Mouse (Mus musculus) ovary, postnatal 10 days (tissue): Measurements from ENCODE around the gene Ndufa8.

Experiments
- DNase-seq: peaks from one replicate; pipeline ENCODE4 v3.0.0; 2022; ENCODE audit warnings: low spot score

Ndufa8 gene

DNA sequence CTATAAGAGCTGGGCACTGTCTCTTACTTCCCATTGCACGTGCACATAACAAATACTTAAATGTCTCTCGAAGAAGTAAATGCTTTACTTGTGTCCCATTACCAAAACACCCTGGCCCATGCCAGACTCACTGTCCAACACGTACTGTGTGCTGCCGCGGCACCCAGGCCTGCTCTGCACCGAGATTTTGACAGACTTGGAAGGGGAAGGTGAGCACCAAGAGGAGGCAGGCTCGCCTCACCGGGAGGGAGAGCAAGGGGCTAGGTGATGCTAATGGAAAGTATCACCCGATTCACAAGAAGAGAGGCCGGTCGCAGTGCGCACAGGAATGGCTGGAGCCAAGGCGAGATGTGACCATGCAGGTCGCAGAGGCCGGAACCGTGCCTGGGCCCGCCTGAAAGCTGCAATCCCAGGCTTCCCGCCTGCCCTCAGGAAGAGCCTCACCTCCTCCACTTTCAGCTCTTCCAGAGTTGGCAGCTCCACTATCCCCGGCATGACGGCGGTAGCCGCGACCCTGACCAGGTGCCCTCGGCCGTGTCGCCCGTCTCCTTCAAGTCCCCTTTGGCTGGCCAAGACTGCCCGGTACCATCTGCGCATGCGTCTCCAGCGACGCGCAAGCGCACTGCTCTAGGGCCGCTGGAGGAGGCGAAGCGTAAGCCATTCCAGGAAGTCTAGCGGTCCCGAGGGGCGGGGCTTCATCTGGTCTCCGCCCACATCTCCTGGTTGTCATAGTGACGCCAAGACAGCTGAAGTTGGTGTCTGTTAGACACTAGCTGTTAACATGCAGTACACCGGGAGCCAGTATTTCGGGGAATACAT lies at the start of gene Ndufa8, which contains the start of gene Morn5:
Gene Ndufa8 (minus strand): TSS at position 659 of the 819 bp plus-strand sequence.
Gene Morn5 (plus strand): TSS at position 711 of the 819 bp plus-strand sequence.
- DNase-seq: peak; percentile 99

- DNase-seq: no peak
Observed at GRCm38 (mm10) chr2:36098021-36098420, 48.8 kb upstream of the Ndufa8 start.

DNA sequence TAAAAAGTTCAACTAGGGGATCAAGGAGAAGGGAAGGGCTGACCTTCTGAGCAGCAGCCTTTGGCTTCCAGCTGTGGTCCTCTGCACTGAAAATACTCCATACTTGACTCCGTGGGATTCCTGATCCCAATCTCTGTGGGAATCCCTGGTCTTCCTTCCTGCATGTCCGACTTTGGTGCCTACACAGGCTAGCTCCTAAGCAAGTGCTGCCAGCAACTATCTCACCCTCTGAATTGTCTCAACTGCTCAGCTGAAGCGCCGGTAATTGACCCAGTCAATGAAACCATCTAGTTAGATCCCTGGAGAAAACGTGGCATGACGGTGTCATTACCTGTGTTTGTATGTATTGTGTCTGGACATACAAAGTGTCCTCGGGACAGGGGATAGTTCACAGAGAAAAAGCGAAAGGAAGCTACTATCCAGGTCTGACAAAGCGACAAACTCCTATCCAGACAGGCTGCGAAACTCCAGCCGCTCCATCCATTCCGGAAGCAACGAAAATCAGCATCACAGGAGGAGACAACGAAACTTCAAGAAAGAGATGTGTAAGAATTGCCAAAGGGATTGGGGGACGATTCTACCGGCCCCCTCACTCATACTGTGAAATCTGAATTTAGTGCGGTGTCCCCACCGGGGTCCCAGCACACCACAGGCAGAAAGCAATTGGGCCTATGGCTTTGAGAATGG lies 48.1 kb upstream of the Ndufa8 start:
- no peak for DNase-seq

DNA sequence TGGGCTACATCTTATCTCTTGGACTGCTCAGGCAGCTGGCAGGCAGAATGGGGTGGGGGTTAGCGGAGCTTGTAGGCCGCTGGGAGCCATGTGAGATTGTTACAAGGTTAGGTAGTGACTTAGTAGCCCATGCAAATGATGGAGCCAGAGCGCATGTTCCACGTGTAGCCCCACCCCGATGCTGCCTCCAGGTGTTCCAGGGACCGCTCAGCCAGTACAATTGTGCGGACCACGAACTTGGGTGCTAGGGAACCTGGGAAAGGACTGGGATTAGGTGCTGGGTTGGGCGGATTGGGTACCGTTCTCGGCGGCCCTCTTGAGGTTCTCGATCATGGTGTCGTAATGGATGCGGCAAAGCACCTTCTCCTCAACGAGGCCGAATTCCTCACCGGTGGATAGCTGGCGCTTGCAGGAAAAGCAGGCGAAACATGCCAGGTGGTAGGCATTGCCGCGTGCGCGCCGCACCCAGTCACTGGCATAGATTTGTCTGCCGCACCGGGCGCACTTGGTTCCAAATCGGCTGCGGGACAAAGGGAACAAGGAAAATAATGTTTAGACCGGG lies 44.8 kb upstream of the Ndufa8 start:
- DNase-seq: no peak

GRCm38 (mm10) chr2:36093301-36093700 lies 44.1 kb upstream of the Ndufa8 start:
- DNase-seq: no peak

- DNase-seq: no peak
Observed at GRCm38 (mm10) chr2:36092748-36093147, 43.5 kb upstream of the Ndufa8 start.

DNA sequence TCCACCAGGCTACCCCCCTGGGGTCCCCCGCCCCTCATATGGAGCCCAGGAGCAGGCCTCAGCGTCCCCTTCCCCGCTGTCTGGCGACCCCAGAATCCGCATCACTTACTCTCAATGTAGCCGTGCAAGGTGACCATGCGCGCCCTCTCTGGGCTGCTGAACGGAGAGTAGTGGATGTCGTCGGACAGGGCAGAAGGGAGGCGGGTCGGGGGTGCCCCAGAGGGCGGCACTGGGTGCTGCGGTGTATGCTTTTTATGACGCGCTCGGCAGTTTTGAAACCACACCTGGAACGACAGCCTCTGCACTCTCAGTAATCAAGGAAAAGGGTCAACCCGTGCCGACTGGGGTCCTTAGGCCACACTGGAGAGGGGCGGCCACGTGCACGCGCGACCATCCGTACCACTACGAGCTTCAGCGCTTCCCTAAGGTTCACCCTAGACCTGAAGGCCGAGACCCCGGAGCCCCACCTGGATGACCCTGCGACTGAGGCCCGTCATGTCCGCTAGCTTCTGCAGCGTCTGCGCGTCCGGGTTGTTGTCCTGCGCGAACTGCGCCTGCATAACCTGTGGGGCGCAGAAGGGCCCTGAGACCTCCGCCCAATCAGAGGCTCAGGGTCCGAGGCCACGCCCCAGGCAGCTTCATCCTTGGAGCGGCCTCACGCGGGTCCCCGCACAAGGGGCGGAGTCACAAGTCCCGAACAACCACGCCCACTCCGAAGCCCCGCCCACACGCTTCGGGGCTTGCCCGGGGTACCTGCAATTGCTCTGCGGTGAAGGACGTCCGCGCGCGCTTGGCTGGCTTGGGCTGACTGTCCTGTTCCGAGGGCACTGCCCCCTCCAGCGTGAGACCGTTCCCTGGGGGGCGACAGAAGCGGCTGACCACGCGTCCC lies 41.9 kb upstream of the Ndufa8 start:
- no peak for DNase-seq

DNA sequence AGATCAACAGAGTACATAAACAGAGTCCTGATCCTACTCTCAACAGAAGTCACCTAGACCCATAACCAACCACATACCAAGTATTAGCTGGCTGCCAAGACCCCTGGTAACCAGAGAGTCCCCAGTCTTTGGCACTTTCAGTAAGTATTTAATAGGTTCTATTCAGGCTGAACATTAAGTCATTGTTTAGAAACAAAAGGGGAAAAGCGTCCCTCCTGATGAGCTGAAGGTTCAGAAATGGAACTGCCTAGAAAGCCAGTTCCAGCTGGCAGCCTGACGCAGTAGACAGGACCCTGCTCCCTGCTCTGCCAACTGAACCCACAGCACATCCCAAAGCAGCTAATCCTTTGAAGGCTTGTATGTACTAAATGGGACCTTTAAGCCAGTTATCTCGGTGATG lies 40.0 kb upstream of the Ndufa8 start:
- DNase-seq: no peak

DNA sequence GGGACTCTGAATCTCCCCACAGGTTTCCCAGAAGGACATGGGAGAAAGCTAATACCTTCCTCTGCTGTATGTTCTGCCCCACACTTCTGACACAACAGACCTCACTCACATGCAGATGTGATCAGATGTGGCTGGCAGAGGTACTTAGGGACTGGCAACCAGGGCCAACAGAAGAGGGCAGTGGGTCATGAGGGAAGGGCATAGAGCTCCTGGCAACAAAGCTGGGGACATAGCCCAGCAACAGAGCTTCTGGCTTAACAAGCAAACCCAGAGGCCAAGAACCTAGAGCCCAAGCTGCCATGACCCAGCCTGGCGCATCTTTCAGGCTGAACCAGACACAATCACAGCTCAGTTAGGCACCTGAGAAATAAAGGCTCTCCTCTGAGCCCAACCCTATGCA lies 35.8 kb upstream of the Ndufa8 start:
- DNase-seq: no peak

DNA sequence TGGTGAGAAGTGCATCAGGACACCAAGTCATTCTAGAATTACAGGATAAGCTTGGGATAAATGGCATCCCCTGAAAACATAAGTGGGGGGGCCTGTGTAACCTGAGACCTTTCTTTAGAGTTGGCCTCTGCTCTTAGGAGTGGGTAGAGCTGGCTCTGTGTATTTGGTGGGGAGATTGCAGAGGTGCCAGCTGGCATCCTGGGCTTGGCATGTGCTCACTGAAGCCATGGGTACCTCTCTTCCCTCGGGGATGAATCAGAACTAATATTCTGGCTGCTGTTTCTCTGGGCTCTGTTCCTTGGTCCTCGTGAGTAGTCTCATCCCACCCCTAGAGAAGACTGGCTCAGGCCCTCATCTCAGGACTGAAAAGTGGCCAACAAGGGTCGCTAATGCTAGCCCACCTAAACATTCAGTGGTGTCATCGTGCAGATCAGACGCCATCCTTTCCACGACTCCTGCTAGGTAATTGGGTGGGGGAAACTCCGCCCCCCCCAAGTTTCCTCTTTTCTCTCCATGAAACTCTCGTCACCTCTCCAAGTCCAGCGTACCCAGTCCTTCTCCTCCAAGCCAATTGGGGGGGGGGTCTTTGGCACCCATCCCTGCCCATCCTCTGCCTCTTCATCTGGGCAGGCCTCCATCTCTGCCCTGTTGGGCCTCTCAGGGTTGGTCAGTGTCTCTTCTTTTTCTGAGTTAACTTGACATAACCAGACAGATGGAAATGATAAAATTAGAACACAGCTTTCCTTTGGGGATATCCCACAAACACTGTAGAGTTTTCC lies 33.8 kb upstream of the Ndufa8 start:
- DNase-seq: no peak

- DNase-seq: no peak
Observed at GRCm38 (mm10) chr2:36081446-36081845, 32.2 kb upstream of the Ndufa8 start.

DNA sequence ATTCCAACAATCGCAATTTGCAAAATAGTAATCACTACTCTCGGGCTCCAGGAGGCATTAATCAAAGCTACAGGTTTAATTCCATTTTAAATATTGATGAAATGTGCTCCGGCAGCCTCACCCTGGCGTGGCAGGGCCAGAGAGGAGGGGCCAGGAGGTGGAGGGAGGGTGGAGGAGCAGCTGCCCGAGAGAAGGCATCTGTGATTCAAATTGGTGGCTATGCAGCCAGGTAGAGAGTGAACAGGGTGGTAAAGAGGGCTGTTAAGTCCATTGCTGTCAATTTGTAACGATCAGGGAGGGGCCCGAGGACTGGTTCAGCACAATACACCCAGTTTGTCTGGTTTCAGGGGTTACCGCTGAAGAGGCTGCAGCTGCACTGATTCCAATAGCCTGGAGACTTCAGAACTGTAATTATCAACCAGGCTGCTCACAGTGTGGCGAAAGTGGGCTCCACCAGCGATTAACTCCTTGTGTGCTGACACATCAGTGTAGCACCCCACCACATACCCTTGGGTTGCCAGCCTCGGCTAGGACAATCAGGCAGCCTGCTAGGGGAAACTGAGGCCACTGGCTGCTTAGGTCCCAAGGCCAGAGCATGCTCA lies 28.1 kb upstream of the Ndufa8 start:
- no peak for DNase-seq

DNA sequence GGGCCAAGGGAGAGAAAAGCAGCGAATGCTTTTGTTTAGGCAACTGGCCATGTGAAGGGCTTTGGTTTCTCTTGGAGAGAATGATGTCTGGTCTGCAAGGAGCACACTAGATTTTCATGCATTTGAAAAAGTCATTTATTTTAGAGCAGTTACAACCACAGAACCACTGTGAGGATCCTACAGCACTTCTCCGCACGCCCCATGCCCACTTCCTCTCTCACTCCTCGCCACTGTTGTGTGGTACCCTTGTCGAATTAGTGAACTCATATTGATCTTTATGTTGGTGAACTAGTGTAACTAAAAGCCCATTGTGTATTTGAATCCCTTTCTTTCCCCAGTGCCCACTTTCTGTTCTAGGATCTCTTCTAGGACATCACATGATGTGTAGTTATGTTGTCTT lies 26.0 kb upstream of the Ndufa8 start:
- no peak for DNase-seq

DNA sequence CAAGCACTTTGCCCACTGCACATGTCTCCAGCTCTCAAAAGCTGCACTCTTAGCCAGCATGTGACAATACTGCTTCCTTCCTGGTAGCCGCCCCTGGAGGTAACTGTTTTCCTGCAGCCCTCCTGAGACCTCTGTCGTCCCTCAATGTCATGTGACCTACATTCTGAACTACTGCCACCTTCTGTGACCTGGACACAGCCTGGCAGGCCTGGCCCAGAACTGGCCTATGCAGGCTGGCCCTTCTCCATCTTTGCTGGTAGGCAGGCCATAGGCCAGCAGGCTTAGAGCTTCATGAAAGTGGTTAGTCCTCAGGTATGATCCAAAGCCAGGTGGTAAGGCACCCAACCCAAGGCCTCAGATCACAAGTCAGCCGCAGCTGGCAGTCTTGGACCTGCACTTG lies 24.6 kb upstream of the Ndufa8 start:
- DNase-seq: no peak

DNA sequence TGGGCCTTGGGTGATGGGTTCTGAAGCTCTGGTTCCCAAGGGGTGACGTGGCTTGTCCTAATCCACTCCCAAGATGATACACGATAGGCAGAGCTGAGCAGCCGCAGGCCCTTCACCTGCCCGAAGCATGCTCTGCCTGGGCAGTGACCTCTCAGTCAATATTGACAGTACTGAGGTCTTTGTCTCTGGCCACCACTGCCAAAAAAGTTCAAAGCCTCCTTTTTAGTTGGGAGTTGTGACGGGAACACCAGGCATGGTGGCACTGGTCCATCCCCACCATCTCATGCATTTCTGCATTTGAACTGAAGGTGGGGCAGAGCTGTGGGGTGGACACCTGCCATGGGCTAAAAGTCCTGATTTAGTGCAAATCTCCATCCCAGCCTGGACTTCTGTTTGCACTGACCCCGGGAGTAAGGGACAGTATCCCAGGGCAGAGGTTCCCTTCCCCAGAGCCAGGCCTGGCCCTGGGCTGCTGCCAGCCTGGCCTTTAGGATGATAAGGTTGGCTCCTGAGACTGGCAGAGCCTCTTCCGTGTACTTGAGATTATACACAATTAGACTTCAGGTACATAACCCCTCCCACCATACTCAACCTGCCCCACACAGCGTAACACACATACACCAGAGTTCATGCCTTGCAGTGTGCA lies 22.6 kb upstream of the Ndufa8 start:
- DNase-seq: no peak

DNA sequence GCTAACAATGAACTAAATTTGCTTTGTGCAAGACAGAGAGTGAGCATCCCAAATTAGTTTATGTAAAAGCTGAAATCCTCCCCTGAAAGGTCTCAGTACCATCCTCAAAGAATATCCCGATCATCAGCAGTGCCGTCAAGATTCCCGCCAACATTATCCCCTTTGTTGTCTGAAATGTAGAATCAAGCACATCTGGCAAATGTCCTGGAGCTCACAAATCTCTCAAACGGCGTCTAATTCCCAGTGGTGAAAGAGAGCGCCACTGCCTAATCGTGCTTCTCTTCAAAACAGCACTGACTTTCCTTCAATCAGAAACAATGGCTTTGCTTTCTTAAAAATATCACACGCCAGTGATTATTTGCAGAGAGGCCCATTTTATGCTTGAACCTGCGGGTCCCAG lies 17.9 kb upstream of the Ndufa8 start:
- no peak for DNase-seq

DNA sequence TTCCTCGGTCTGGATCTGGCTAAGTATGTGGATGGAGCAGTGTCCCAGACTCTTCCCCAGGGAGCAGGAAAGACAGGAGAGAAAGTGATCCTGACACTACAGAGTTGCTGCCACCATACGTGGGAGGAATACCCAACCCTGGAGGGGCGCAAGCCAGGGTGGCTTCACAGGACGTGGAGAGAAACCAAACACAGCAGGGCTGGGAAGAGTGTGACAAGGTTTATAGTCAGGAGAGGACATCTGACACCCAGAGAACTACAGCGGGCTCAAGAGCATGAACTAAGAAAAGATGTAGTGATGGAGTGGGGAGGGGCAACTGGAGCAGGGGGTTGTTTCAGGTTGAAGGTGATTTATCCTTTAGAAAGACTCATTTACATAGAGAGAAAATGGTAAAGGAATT lies 12.2 kb upstream of the Ndufa8 start:
- no peak for DNase-seq

DNA sequence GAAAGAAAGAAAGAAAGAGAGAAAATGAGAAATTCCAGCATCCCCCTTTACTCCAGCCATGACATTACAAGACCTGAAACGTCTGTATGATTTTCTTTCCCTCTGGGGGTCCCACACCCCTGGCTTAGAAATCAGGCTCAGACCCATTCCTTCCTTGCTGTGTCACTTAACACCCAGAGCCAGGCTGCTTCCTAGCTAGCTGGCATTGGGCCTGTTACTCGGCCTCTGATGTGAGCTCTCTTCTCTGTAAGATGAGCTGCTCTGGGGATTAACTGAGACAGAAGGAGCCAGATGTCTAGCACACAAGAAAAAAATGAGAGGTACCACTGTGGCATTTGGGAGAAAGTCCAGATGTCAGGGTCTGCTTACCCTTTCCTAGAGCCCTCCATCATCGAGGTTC lies 7.0 kb upstream of the Ndufa8 start:
- DNase-seq: no peak

- no peak for DNase-seq
Observed at GRCm38 (mm10) chr2:36053249-36053648, 4.0 kb upstream of the Ndufa8 start.

DNA sequence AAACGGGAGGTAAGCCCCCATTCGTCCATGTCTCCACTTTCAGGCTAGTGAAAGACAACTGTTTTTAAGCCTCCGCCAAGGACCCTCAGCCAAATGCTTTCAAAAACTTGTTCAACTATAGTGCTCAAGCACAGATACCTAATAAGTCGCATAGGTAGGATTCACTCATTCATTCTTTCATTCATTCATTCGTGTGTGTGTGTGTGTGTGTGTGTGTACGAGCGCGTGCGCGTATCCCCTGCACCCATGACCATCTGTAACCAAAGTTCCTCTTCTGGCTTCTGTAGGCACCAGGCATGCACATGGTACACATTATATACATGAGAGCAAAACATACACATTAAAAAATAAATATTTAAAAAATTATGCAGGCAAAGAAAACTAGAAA lies 355 bp upstream of the Ndufa8 start:
- DNase-seq: no peak

DNA sequence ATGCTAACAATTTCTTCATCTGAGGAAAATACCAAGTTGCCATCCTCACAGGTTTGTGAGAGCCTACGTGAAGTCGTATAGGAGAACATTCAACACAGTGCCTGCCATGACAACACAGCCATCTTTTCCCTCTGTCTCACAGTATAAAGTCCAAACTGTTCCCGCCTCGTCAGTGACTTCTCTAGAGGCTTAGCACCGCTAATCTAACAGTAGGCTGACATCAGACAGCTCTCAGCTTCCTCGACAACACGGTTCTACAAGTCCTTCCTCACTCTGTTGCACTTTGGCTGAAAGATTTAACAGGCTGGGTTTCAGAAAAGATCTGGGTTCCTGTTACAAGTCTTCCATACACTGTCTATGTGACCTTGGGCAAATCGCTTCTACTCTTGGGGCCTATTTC lies 1.0 kb downstream of the Ndufa8 start:
- DNase-seq: no peak
